Mouse (Mus musculus) myocyte (in vitro differentiated cells): ENCODE data around the gene 1700016C15Rik. TPM values are rescaled to one million over a fixed set of nuclear protein-coding genes. Genes with fewer than 3 reads are reported as not detected.

Experiments
- H3K27me3 ChIP-seq: one replicate; pipeline ENCODE4 v1.6.1; 2011; ENCODE audit not compliant: control insufficient read depth, insufficient read depth, insufficient read length
- H3K36me3 ChIP-seq: one replicate; pipeline ENCODE4 v1.6.1; 2011; ENCODE audit not compliant: control insufficient read depth, insufficient read depth
- H3K4me2 ChIP-seq: one replicate; pipeline ENCODE4 v1.6.1; 2011; ENCODE audit warnings: low read depth, control low read depth
- H3K4me3 ChIP-seq: one replicate; pipeline ENCODE4 v1.5.1; 2011; ENCODE audit warnings: mild to moderate bottlenecking, control low read depth, moderate library complexity
- H3K79me2 ChIP-seq: one replicate; pipeline ENCODE4 v1.6.1; 2011; ENCODE audit not compliant: control insufficient read depth, insufficient read depth
- H3ac ChIP-seq: one replicate; pipeline ENCODE4 v1.6.1; 2011; ENCODE audit not compliant: control insufficient read depth, insufficient read length
- CEBPB ChIP-seq: IDR thresholded peaks from 2 replicates; pipeline ENCODE4 v1.6.1; 2011; ENCODE audit warnings: mild to moderate bottlenecking, moderate library complexity; ENCODE audit not compliant: poor library complexity, insufficient read depth, severe bottlenecking
- E2F4 ChIP-seq: IDR thresholded peaks from one replicate; pipeline ENCODE4 v1.6.1; 2011; ENCODE audit warnings: mild to moderate bottlenecking, control low read depth, moderate library complexity; ENCODE audit not compliant: insufficient read depth
- MAX ChIP-seq: IDR thresholded peaks from one replicate; pipeline ENCODE4 v1.6.1; 2011; ENCODE audit warnings: low read depth, mild to moderate bottlenecking, control low read depth
- MYOD1 ChIP-seq, 3 experiments: IDR thresholded peaks; one replicate each; pipeline ENCODE4 v1.6.1; 2011; ENCODE audit warnings: control low read depth in 2 of 3, low read depth in 2 of 3, mild to moderate bottlenecking in 2 of 3, moderate library complexity in 1 of 3; ENCODE audit not compliant: insufficient read length in 2 of 3, control insufficient read depth in 1 of 3
- MYOG ChIP-seq, 3 experiments: IDR thresholded peaks; one replicate each; pipeline ENCODE4 v1.6.1; 2011; ENCODE audit warnings: control low read depth in 2 of 3, low read depth in 2 of 3, mild to moderate bottlenecking in 2 of 3; ENCODE audit not compliant: insufficient read length in 2 of 3, control insufficient read depth in 1 of 3, insufficient read depth in 1 of 3
- POLR2A ChIP-seq: IDR thresholded peaks from one replicate; pipeline ENCODE4 v1.6.1; 2011; ENCODE audit warnings: low read depth, mild to moderate bottlenecking, control low read depth, moderate library complexity; ENCODE audit not compliant: insufficient read length
- POLR2AphosphoS2 ChIP-seq: IDR thresholded peaks from one replicate; pipeline ENCODE4 v1.6.1; 2011; ENCODE audit warnings: low read depth, control low read depth; ENCODE audit not compliant: insufficient read length
- REST ChIP-seq: IDR thresholded peaks from one replicate; pipeline ENCODE4 v1.6.1; 2011; ENCODE audit warnings: mild to moderate bottlenecking, control low read depth, moderate library complexity; ENCODE audit not compliant: insufficient read depth, insufficient read length
- SRF ChIP-seq: IDR thresholded peaks from one replicate; pipeline ENCODE4 v1.6.1; 2011; ENCODE audit warnings: low read depth; ENCODE audit not compliant: control insufficient read depth, insufficient read length
- TCF12 ChIP-seq: IDR thresholded peaks from one replicate; pipeline ENCODE4 v1.6.1; 2011; ENCODE audit warnings: mild to moderate bottlenecking, control low read depth; ENCODE audit not compliant: poor library complexity, insufficient read depth, severe bottlenecking
- TCF3 ChIP-seq: IDR thresholded peaks from one replicate; pipeline ENCODE4 v1.6.1; 2011; ENCODE audit warnings: low read depth, control low read depth; ENCODE audit not compliant: insufficient read length
- USF1 ChIP-seq: IDR thresholded peaks from one replicate; pipeline ENCODE4 v1.6.1; 2011; ENCODE audit warnings: low read depth, mild to moderate bottlenecking, control low read depth, moderate library complexity
- polyA plus RNA-seq: library from polyadenylated mRNA; unstranded; fragments of >200 nt; fragmentation: generic; extraction: Trizol; gene quantifications from one replicate; pipeline ENCODE4 v1.2.1, GENCODE M21; 2012; ENCODE audit warnings: missing spikeins

1700016C15Rik gene
- polyA plus RNA-seq, 1 experiment, result not detected

- no peak overlapping the region for H3K4me3 ChIP-seq
- TF ChIP-seq CEBPB, result no peak
- no peak for TF ChIP-seq POLR2A
- TF ChIP-seq REST, result no peak
- TF ChIP-seq MYOD1 (IDR thresholded peaks at IDR 0.05; ENCODE audit: control insufficient read depth in 1 of 3, insufficient read length in 2 of 3, low read depth in 2 of 3), result no peak
- TF ChIP-seq SRF, result no peak
- no peak for TF ChIP-seq TCF12
- no peak for TF ChIP-seq TCF3
- TF ChIP-seq E2F4, result no peak
- TF ChIP-seq POLR2AphosphoS2, result no peak
- no peak for TF ChIP-seq MAX
- no peak for TF ChIP-seq USF1
- no peak for TF ChIP-seq MYOG (IDR thresholded peaks at IDR 0.05; ENCODE audit: control insufficient read depth in 1 of 3, insufficient read depth in 1 of 3, insufficient read length in 2 of 3, low read depth in 2 of 3)
- H3K4me2 ChIP-seq, result no peak overlapping the region
- H3K79me2 ChIP-seq, result no peaks in the 10 kb centered on the region
- H3K27me3 ChIP-seq, result no peaks in the 10 kb centered on the region
- H3ac ChIP-seq, result no peak overlapping the region
- no peaks in the 10 kb centered on the region for H3K36me3 ChIP-seq
Observed at GRCm38 (mm10) chr1:177747869-177748540, 18.4 kb downstream of the 1700016C15Rik start.

GRCm38 (mm10) chr1:177753496-177753895 is 23.9 kb downstream of the 1700016C15Rik start:
- Histone ChIP-seq H3K4me3 (no peak overlapping the region), H3ac (no peak overlapping the region), H3K36me3 (no peaks in the 10 kb centered on the region), H3K4me2 (no peak overlapping the region), H3K79me2 (no peaks in the 10 kb centered on the region), H3K27me3 (no peaks in the 10 kb centered on the region)
- TF ChIP-seq MAX (no peak), USF1 (no peak), SRF (no peak)

- TF ChIP-seq POLR2AphosphoS2, result no peak
- TF ChIP-seq E2F4, result no peak
- TF ChIP-seq CEBPB, result no peak
- no peak for TF ChIP-seq USF1
- no peak overlapping the region for H3K4me3 ChIP-seq
- H3K4me2 ChIP-seq, result no peak overlapping the region
Observed at GRCm38 (mm10) chr1:177757249-177757648, 27.6 kb downstream of the 1700016C15Rik start.

GRCm38 (mm10) chr1:177768931-177769330 is 39.3 kb downstream of the 1700016C15Rik start:
- H3ac ChIP-seq, result no peak overlapping the region
- H3K27me3 ChIP-seq, result no peaks in the 10 kb centered on the region
- H3K4me3 ChIP-seq, result no peak overlapping the region
- H3K36me3 ChIP-seq, result peaks cover 50% of the 10 kb centered on the region
- TF ChIP-seq MAX (no peak), TCF12 (no peak), CEBPB (no peak), SRF (no peak), MYOD1 (IDR thresholded peaks at IDR 0.05; ENCODE audit: control insufficient read depth in 1 of 3, insufficient read length in 2 of 3, low read depth in 2 of 3) (no peak), MYOG (IDR thresholded peaks at IDR 0.05; ENCODE audit: control insufficient read depth in 1 of 3, insufficient read depth in 1 of 3, insufficient read length in 2 of 3, low read depth in 2 of 3) (no peak), REST (no peak), POLR2AphosphoS2 (no peak), TCF3 (no peak), E2F4 (no peak), USF1 (no peak)
- no peaks in the 10 kb centered on the region for H3K79me2 ChIP-seq
- no peak overlapping the region for H3K4me2 ChIP-seq

More at GRCm38 (mm10) chr1:177757249-177757648, 27.6 kb downstream of the 1700016C15Rik start:
- Histone ChIP-seq H3ac (no peak overlapping the region), H3K79me2 (no peaks in the 10 kb centered on the region), H3K36me3 (no peaks in the 10 kb centered on the region), H3K27me3 (no peaks in the 10 kb centered on the region)

- Histone ChIP-seq H3ac (no peak overlapping the region), H3K27me3 (no peaks in the 10 kb centered on the region), H3K79me2 (peaks cover 6% of the 10 kb centered on the region), H3K36me3 (peaks cover 63% of the 10 kb centered on the region), H3K4me2 (no peak overlapping the region), H3K4me3 (no peak overlapping the region)
- no peak for TF ChIP-seq MYOG (IDR thresholded peaks at IDR 0.05; ENCODE audit: control insufficient read depth in 1 of 3, insufficient read depth in 1 of 3, insufficient read length in 2 of 3, low read depth in 2 of 3)
- TF ChIP-seq CEBPB, result no peak
- no peak for TF ChIP-seq E2F4
- no peak for TF ChIP-seq POLR2AphosphoS2
- no peak for TF ChIP-seq USF1
- no peak for TF ChIP-seq MYOD1 (IDR thresholded peaks at IDR 0.05; ENCODE audit: control insufficient read depth in 1 of 3, insufficient read length in 2 of 3, low read depth in 2 of 3)
- no peak for TF ChIP-seq REST
- TF ChIP-seq SRF, result no peak
- TF ChIP-seq MAX, result no peak
- no peak for TF ChIP-seq POLR2A
- TF ChIP-seq TCF3, result no peak
- no peak for TF ChIP-seq TCF12
Observed at GRCm38 (mm10) chr1:177777397-177777796, 47.8 kb downstream of the 1700016C15Rik start.
